ENCODE assay signal across 8 mouse cellular contexts in genomic region chr11:58225655-58226054, GRCm38 (mm10). TPM values are rescaled to one million over a fixed set of nuclear protein-coding genes. Genes with fewer than 3 reads are reported as not detected.
DNase-seq lines count a peak whose midpoint lies in the region; ATAC-seq and TF ChIP-seq lines count a peak whose summit lies in the region.

No protein-coding gene starts in this region.

- WGBS in heart, embryonic 10.5 days = 7% methylated on average over 5 of the region's 5 CpGs
- 16% methylated on average over 5 of the region's 5 CpGs for WGBS in liver, embryonic 14.5 days (ENCODE audit: insufficient replicate concordance)

- H3K4me2 ChIP-seq in liver, embryonic 14.5 days (ENCODE audit: low read depth) = peak overlapping the region; percentile 25

- peak; percentile 87 for DNase-seq in CD4-positive, CD25-positive, alpha-beta regulatory T cell, adult 2 months (ENCODE audit: low read depth, low spot score)
- peak; percentile 77 to 93 for DNase-seq in adrenal gland, adult (ENCODE audit: inconsistent age in 2 of 2, low spot score in 1 of 2)
- DNase-seq in embryo, embryonic 10.5 days (ENCODE audit: low spot score) = peak; percentile 90
- DNase-seq in heart, embryonic 10.5 days (ENCODE audit: low spot score) = peak; percentile 84
- peak; percentile 88 for DNase-seq in kidney, postnatal 14 days
- peak in 2 of 3 experiments; percentile 55 to 59 for DNase-seq in liver, embryonic 14.5 days (ENCODE audit: low read depth in 3 of 3, low spot score in 3 of 3)
- peak; percentile 88 for DNase-seq in retina, embryonic 14.5 days (ENCODE audit: low spot score)
- DNase-seq in thymus, postnatal 25 days = peak; percentile 80

- no peak overlapping the region for H3K9ac ChIP-seq in liver, embryonic 14.5 days (replicated peaks)

- TF ChIP-seq CTCF in liver, embryonic 14.5 days (IDR thresholded peaks at IDR 0.05; ENCODE audit: low read depth) = peak; percentile 98

- peak; percentile 26; the same call in 1 of the 2 replicates for ATAC-seq in liver, embryonic 14.5 days (ENCODE audit: insufficient read depth)

- H3K27ac ChIP-seq in heart, embryonic 10.5 days = peak overlapping the region; percentile 56; the same call in 1 of the 2 replicates
- H3K27ac ChIP-seq in liver, embryonic 14.5 days = no peak overlapping the region

- H3K36me3 ChIP-seq in heart, embryonic 10.5 days = no peaks in the 10 kb centered on the region
- H3K36me3 ChIP-seq in liver, embryonic 14.5 days (replicated peaks; ENCODE audit: control insufficient read depth, insufficient read depth, low read depth) = no peaks in the 10 kb centered on the region

- TF ChIP-seq EP300 in liver, embryonic 14.5 days (IDR thresholded peaks at IDR 0.05; ENCODE audit: low read depth) = no peak

- no peaks in the 10 kb centered on the region for H3K9me3 ChIP-seq in heart, embryonic 10.5 days
- H3K9me3 ChIP-seq in liver, embryonic 14.5 days (ENCODE audit: control insufficient read depth, low read length) = no peaks in the 10 kb centered on the region

- no peak overlapping the region for H3K4me3 ChIP-seq in heart, embryonic 10.5 days
- H3K4me3 ChIP-seq in liver, embryonic 14.5 days (ENCODE audit: insufficient read depth in 1 of 2, low read depth in 2 of 2, low read length in 2 of 2) = no peak overlapping the region

- no peaks in the 10 kb centered on the region for H3K27me3 ChIP-seq in heart, embryonic 10.5 days (ENCODE audit: insufficient read depth, poor library complexity, severe bottlenecking)
- H3K27me3 ChIP-seq in liver, embryonic 14.5 days (ENCODE audit: control insufficient read depth, insufficient read depth, low read length) = no peaks in the 10 kb centered on the region

- H3K4me1 ChIP-seq in heart, embryonic 10.5 days = peaks cover 26% of the 10 kb centered on the region
- 0 out of 4 replicates have a peak, but pooled peaks cover 0 to 7% of the 10 kb centered on the region in 2 experiments for H3K4me1 ChIP-seq in liver, embryonic 14.5 days (replicated peaks; ENCODE audit: control insufficient read depth in 2 of 2, insufficient read depth in 2 of 2, low read length in 1 of 2)

RNA-seq across cellular contexts. Expression of gene Irgm2, which starts 26.2 kb away (rescaled TPM):
- 0.90 and 1.1 TPM in 2 replicates for polyA plus RNA-seq in heart, embryonic 10.5 days (2016; fragmentation: Nextera tagmentation; extraction: Ambion mirVana)
- polyA plus RNA-seq in liver, embryonic 14.5 days (2012; rRNA removed) = 2.4 and 2.8 TPM in 2 replicates
- polyA plus RNA-seq in liver, embryonic 14.5 days (2014; fragmentation: Nextera tagmentation; extraction: Ambion mirVana) = 2.6 and 3.0 TPM in 2 replicates

RNA-seq across cellular contexts. Expression of gene Igtp, which starts 26.3 kb away (rescaled TPM):
- 3.1 and 3.4 TPM in 2 replicates for polyA plus RNA-seq in heart, embryonic 10.5 days (2016; fragmentation: Nextera tagmentation; extraction: Ambion mirVana)
- polyA plus RNA-seq in liver, embryonic 14.5 days (2012; rRNA removed) = 3.6 and 4.7 TPM in 2 replicates
- 6.9 and 7.6 TPM in 2 replicates for polyA plus RNA-seq in liver, embryonic 14.5 days (2014; fragmentation: Nextera tagmentation; extraction: Ambion mirVana)

RNA-seq across cellular contexts. Expression of gene 4930438A08Rik, which starts 48.9 kb away (rescaled TPM):
- polyA plus RNA-seq in heart, embryonic 10.5 days (2016; fragmentation: Nextera tagmentation; extraction: Ambion mirVana) = not detected in 2 replicates
- polyA plus RNA-seq in liver, embryonic 14.5 days (2012; rRNA removed) = 0.61 and 0.78 TPM in 2 replicates
- 0.99 and 1.0 TPM in 2 replicates for polyA plus RNA-seq in liver, embryonic 14.5 days (2014; fragmentation: Nextera tagmentation; extraction: Ambion mirVana)

RNA-seq across cellular contexts. Expression of gene Mrpl22, which starts 54.2 kb away (rescaled TPM):
- 116 and 137 TPM in 2 replicates for polyA plus RNA-seq in heart, embryonic 10.5 days (2016; fragmentation: Nextera tagmentation; extraction: Ambion mirVana)
- polyA plus RNA-seq in liver, embryonic 14.5 days (2012; rRNA removed) = 53.3 and 66.0 TPM in 2 replicates
- polyA plus RNA-seq in liver, embryonic 14.5 days (2014; fragmentation: Nextera tagmentation; extraction: Ambion mirVana) = 101 and 102 TPM in 2 replicates

RNA-seq across cellular contexts. Expression of gene Gemin5, which starts 57.3 kb away (rescaled TPM):
- polyA plus RNA-seq in heart, embryonic 10.5 days (2016; fragmentation: Nextera tagmentation; extraction: Ambion mirVana) = 20.9 and 26.2 TPM in 2 replicates
- 4.8 and 5.9 TPM in 2 replicates for polyA plus RNA-seq in liver, embryonic 14.5 days (2012; rRNA removed)
- polyA plus RNA-seq in liver, embryonic 14.5 days (2014; fragmentation: Nextera tagmentation; extraction: Ambion mirVana) = 8.4 and 10.7 TPM in 2 replicates
